Mouse (Mus musculus): Measurements from ENCODE around the gene Emilin2.
"Not testable (repeated sequence)": the region's sequence is repeated elsewhere in the genome, so short reads cannot be mapped to it uniquely, and the experiment has no call there.

The Emilin2 gene

GRCm38 (mm10) chr17:71311340-71312171 lies at the start of gene Emilin2:
Emilin2 (minus strand) TSS chr17:71311978.
- peak in 1 of 2 experiments; percentile 46 for DNase-seq

DNA sequence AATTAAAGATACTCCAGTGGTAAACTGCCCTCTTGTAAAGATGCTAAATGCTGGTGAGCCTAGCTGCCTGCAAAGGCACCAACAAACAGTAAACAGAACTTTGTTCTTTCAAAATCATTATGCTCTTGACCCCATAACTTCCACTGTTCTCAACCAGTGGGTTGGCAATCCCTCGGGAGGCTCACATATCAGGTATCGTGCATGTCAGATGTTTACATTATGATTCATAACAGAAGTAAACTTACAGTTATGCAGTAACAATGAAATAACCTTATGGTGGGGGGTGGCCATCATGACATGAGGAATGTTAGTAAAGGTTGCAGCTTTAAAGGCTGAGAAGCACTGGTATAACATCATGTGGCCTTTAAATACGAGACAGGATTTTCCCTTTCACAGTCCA lies 43.7 kb upstream of the Emilin2 start:
- no peak for DNase-seq

DNA sequence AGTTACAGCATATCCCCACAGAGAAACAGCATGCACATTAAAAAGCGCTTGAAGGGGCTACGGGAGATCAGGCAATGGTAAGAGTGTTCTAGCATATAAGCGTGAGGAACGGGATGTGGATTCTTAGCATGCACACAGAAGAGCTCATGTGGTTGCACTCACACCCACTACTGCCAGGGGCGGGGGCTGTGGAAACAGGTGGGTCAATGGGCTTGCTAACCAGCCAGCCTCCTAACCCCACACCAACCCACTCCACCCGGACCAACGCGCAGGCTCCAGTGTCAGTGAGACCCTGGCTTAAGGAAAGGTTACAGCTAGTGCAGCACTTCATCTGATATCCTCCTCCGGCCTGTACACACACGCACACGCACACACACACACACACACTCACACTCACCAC lies 42.4 kb upstream of the Emilin2 start:
- DNase-seq = no peak

DNA sequence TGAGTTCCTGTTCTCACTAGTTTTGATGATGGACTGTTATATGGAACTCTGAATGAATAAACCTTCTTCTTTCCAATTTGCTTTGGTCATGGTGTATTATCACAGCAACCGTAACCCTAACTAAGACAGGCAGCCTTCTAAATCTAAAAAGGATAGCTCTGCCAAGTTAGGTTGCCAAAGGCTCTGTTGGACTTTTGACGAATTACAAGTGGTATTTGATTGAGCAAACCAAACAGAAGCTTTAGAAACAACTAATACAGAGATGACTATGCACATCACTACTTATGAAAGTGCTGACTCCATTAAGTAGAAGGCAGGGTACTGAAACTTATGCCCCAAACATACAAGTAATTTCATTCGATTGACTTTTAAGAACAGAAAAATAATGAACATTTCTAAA lies 36.4 kb upstream of the Emilin2 start:
- no peak for DNase-seq

GRCm38 (mm10) chr17:71342006-71342405 lies 30.2 kb upstream of the Emilin2 start:
- DNase-seq = no peak

GRCm38 (mm10) chr17:71338627-71339026 lies 26.8 kb upstream of the Emilin2 start:
- DNase-seq = no peak

- no peak for DNase-seq
These were observed 25.8 kb upstream of the Emilin2 start for GRCm38 (mm10) chr17:71337546-71337945.

DNA sequence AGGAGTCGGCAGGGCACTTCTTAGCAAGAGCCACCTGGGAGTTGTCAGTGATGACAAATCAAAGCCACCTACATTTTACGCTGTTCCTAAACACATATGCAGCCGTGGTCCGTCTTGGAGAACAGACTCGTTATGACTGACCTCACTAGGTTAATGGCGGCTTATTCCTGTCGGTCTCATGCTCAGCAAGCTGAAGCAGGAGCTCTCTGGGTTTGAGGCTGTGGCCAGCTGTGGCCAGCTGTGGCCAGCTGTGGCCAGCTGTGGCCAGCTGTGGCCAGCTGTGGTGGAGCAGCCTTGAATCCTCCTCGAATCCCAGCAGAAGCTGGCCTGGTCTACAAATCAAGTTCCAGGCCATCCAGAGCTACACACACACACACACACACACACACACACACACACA lies 24.6 kb upstream of the Emilin2 start:
- DNase-seq = peak in 1 of 2 experiments; percentile 55

- no peak for DNase-seq
These were observed 20.5 kb upstream of the Emilin2 start for GRCm38 (mm10) chr17:71332298-71332697.

GRCm38 (mm10) chr17:71320731-71321130 lies 9.0 kb upstream of the Emilin2 start:
- not testable (repeated sequence) for DNase-seq

DNA sequence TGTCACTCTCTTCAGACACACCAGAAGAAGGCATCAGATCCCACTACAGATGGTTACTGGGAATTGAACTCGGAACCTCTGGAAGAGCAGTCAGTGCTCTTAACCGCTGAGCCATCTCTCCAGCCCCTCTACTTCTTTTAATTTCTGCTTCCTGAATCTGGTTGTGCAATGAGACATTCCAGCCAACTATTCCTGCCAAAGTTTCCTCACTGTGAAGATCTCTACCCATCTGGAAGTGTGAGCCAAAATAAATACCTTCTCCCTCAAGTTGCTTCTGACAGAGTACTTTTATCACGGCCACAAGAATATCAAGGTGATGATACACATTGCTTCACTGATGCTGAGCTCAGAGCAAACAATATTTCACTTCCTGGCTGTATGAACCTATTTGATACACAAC lies 7.6 kb upstream of the Emilin2 start:
- no peak for DNase-seq

GRCm38 (mm10) chr17:71317571-71317970 lies 5.8 kb upstream of the Emilin2 start:
- DNase-seq = no peak

DNA sequence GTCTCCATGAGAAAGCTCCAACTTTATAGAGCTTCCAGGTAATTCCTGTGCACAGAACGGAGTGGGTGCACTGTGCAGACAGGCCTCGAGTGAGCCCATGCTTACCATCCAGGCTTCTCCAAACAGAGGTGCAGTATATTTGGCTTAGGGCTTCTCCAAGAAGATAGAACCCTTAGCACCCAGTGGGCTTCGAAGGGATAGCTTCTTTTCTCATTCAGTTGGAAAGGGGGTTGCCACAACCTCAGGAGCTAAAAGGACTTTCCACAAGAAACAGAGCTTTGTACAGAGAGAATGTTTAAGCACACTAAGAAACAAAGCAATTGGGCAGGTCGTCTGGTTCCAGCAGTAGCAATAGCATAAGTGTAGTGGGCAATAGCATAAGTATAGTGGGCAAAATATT lies 2.5 kb upstream of the Emilin2 start:
- DNase-seq = no peak

DNA sequence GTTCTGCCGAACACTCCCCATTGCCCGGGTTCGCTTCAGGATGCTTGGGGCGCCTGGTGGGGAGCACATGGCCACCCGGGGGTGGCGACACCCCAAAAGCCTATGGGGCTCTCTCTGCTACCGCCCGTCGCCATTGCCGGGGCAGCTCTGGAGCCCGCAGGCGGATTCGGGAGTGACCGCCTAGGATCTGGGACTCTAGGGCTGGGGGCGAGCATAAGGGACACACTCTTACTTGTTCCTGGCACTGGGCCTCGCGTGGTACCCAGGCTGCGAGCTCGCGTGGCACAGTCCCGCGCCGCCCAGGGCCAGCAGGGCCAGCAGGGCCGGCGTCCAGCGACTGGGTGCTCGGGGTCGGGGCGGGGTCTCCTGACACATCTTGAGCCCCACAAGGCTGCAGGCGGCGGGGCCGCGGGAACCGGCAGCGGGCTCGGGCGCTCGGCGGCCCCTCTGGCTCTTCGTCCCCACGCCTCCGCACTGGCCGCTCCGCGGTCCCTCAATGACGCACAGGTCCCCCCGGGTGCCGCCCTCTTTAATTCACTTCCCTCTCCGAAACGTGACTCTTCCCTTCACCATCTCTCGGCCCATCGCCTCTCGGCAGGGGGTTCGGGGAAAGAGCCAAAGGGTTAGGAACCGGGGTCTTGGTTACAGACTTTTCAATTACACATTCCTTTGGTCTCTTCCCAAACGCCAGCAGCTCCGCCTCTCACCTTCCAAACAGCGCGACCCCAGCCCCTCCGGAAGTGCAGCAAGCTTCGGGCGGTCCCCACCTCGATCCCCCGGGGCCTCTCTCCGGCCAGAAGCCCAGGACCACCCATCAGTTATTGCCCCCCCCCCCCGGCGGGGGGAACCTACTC lies 1.1 kb downstream of the Emilin2 start:
- DNase-seq = peak; percentile 49 to 62

GRCm38 (mm10) chr17:71309711-71310485 lies 1.9 kb downstream of the Emilin2 start:
- DNase-seq = peak in 1 of 2 experiments; percentile 19

DNA sequence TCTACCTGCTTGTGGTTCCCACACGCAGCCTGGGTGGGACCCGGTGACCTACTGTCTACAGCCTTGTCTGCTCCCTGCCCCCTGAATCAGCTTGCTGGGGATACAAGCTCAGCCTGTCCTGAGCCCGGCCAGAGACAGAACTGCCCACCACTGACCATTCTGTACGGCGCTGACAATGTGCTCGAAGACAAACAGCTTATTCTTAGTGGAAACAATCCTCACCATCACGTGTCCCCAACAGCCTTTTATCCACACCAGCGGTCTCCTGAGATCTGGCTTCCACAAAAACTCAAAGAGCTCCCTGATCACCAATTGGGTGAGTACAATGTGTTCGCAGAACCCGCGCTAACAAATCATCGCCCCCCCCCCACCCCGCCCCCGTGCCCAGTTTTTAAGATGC lies 2.6 kb downstream of the Emilin2 start:
- no peak for DNase-seq

GRCm38 (mm10) chr17:71308296-71308695 lies 3.5 kb downstream of the Emilin2 start:
- DNase-seq = no peak

DNA sequence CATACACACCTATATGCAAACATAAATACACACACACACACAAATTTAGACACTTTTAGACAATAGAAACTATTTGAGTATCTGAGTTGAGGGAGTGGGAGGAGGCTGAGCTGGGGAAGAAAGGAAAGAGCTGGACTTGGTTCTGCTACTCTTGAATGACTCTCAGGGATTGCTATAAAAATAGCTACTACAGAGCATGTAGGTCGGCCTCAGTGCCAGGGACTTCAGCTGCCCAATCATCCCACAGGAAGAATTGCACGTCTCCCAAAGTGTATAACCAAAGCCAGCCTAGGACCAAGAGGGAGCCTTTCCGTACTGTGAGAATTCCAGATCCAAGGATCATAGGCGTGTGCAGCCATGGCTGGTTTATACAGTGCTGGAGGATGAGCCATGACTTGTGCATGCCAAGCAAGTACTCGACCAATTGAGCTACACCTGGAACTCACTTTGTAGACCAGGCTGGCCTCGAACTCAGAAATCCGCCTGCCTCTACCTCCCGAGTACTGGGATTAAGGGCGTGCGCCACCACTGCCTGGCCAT lies 4.5 kb downstream of the Emilin2 start:
- DNase-seq = no peak

DNA sequence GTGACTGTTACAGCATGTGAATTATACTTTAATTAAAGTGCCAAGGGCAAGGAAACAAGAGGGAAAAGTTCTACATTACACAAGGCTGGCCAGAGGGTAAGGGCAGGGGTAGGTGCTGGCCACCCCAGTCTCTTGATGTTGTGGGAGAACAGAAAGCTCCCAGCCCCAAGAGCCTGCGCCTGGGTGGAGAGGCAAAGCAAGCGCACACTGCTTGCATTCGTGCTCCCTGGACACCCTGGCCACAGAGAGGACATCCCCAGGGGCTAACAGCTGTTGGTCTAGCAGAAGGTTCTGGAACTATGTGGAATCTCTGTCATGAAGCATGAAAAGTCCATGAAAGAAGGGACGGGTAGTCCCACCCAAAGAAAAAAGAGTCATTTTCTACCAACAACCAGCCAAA lies 5.1 kb downstream of the Emilin2 start:
- no peak for DNase-seq

DNA sequence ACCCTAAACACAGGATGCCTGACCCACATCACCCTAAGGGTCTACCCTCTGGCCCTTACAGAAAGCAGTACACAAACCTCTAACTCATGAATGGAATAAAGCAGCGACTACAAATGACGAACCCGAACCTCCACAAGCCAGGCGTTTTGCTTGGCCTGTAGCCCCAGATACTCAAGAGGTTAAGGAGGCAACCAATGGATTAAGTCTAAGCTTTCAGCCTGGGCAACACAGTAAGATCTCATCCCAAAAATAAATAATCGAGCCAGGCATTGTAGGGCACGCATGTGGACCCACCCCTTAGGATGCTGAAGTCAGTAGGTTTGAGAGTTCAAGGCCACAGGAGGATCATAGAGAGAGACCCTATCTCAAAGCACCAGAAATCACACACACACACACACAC lies 5.7 kb downstream of the Emilin2 start:
- no peak for DNase-seq

DNA sequence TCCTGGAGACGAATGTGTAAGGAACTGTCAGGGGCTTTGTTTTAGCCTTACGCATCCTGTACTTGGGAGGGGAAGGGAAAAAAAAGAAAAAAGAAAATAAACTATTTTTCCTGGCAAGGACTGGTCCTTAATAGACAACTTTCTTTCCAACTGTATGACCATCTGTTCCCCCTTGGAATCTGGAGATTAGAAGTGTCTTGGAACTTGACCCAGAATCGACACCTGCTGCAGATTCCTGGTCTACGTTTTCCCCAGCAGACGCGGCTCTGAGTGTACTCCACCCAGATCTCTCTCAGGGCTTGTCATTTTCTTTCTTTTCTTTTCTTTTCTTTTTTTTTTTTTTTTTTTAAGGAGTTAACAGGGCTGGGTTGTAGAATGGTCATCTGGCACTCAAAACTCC lies 8.3 kb downstream of the Emilin2 start:
- no peak for DNase-seq

DNA sequence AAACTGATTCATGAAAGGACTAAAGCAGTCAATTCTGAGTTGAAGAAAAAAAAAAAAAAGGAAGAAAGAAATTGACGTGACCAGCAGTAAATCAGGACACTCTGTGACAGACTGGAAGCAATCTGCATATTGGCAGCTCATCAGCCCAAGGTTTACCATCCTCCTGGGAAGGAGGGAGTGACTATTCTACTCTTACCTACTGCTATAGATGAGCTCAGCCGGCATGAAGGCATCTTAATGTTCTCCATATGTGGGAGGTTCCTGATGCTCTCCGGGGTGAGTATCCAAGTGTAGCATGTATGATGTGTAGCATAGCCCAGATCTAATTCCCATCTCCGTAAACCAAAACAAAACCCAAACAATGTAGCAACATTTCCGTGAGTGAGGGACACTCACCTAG lies 10.4 kb downstream of the Emilin2 start:
- no peak for DNase-seq

DNA sequence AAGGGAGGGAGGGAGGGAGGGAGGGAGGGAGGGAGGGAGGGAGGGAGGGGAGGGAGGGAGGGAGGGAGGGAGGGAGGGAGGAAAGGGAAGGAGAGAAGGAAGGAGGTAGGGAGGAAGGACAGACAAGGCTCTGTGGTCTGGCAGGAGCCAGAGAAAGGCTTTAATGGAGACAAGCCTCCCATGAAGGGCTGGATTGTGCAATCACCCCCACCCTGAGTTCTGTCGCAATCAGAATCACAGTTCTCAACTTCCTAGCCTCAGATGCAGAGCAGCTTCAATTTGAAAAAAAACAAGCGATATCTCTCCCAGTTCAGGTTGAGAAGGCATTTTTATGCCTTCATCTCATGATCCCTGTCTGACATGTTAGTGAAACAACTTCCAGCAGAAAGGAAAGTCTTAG lies 11.4 kb downstream of the Emilin2 start:
- peak; percentile 45 to 54 for DNase-seq

All from lung, postnatal 4 days (tissue).